Mouse (Mus musculus) liver, adult 2 months (tissue): ENCODE measurements around the gene Spire2.

Experiments
- CTCF ChIP-seq: fragments of 200-500 bp; IDR thresholded peaks from 2 replicates; pipeline ENCODE4 v1.5.1; 2011; ENCODE audit warnings: low read depth, low read length, control low read depth
- POLR2A ChIP-seq: fragments of 200-500 bp; IDR thresholded peaks from 2 replicates; pipeline ENCODE4 v1.6.1; 2011; ENCODE audit warnings: low read length, control low read depth; ENCODE audit not compliant: insufficient read depth; ENCODE audit errors: extremely low read depth

DNA sequence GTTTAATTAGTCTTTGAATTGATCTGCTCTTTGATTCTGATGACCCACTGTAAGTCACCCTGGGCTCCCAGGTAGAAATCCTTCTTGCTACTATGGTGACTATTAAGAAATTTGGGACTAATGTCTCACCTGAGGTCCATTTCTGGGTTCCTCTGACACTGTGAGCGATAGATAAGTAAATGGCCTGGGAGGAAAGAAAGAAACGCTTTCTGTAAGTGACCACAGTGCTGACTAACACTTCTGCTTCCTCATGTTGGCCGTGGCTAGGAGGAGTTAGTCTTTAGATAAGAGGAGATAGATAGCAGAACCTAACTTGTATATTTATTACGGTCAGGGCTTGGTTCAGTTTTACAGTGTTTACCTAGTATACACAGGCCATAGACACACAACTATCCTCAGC lies 3.2 kb upstream of the Spire2 start:
- TF ChIP-seq CTCF, result no peak
- TF ChIP-seq POLR2A, result no peak
